Mouse (Mus musculus) CH12.LX (cell line): Measurements from ENCODE around the gene Rhof. TPM values are rescaled to one million over a fixed set of nuclear protein-coding genes. Genes with fewer than 3 reads are reported as not detected.
A peak's percentile ranks its signal among the peaks of the same experiment; 100 is the strongest.

ENCODE experiments used
- DNase-seq: peaks from one replicate; pipeline ENCODE4 v3.0.0-alpha.2; 2013; ENCODE audit errors: extremely low read depth
- H3K27ac ChIP-seq: 2 replicates; pipeline ENCODE4 v1.5.1; 2012; ENCODE audit warnings: low read depth, mild to moderate bottlenecking, control low read depth, moderate library complexity; ENCODE audit not compliant: insufficient read depth
- H3K27me3 ChIP-seq: replicated peaks from 2 replicates; pipeline ENCODE3; 2012; ENCODE audit warnings: inconsistent platforms
- H3K36me3 ChIP-seq, 2 experiments: replicated peaks in 1 of 2; 2 replicates each; pipeline versions ENCODE3 to v1.6.1; 2012; ENCODE audit warnings: inconsistent platforms in 1 of 2, low read length in 1 of 2, mild to moderate bottlenecking in 1 of 2, mixed read lengths in 1 of 2, moderate library complexity in 1 of 2; ENCODE audit not compliant: control insufficient read depth in 1 of 2, insufficient read depth in 1 of 2
- H3K4me1 ChIP-seq, 2 experiments: 2 replicates each; pipeline ENCODE4 v1.6.1; 2012; ENCODE audit warnings: inconsistent platforms in 1 of 2, moderate library complexity in 1 of 2; ENCODE audit not compliant: insufficient read depth in 2 of 2, control insufficient read depth in 1 of 2
- H3K4me2 ChIP-seq: 2 replicates; pipeline ENCODE4 v1.6.1; 2012; ENCODE audit warnings: low read depth, mild to moderate bottlenecking, control low read depth; ENCODE audit not compliant: poor library complexity, insufficient read depth, severe bottlenecking
- H3K4me3 ChIP-seq, 3 experiments: fragments of 150-350 bp in 1 of 3; sonication (generic) in 1 of 3; replicated peaks in 1 of 3; 2 replicates each; pipeline versions ENCODE3 to v1.5.1; 2011 to 2012; ENCODE audit warnings: low read depth in 2 of 3, low read length in 2 of 3, mild to moderate bottlenecking in 2 of 3, moderate library complexity in 2 of 3, control low read depth in 1 of 3, improper control_type of control experiment in 1 of 3, inconsistent platforms in 1 of 3, mixed read lengths in 1 of 3; ENCODE audit not compliant: poor library complexity in 1 of 3
- H3K79me2 ChIP-seq: replicated peaks from 2 replicates; pipeline ENCODE4 v1.6.1; 2012; ENCODE audit warnings: mild to moderate bottlenecking, moderate library complexity; ENCODE audit not compliant: control insufficient read depth, poor library complexity, insufficient read depth, severe bottlenecking; ENCODE audit errors: extremely low read depth
- H3K9ac ChIP-seq: 2 replicates; pipeline ENCODE4 v1.6.1; 2012; ENCODE audit warnings: low read depth, mild to moderate bottlenecking, control low read depth, moderate library complexity; ENCODE audit not compliant: insufficient read depth
- H3K9me3 ChIP-seq: replicated peaks from 2 replicates; pipeline ENCODE3; 2012; ENCODE audit warnings: low read length, inconsistent platforms, mixed read lengths
- CHD1 ChIP-seq: IDR thresholded peaks from 2 replicates; pipeline ENCODE4 v1.6.1; 2012; ENCODE audit warnings: low read depth, low read length, improper control_type of control experiment, inconsistent platforms
- CHD2 ChIP-seq: IDR thresholded peaks from 2 replicates; pipeline ENCODE4 v1.6.1; 2011; ENCODE audit warnings: low read length, improper control_type of control experiment
- CTCF ChIP-seq, 2 experiments: IDR thresholded peaks in 1 of 2; conservative IDR thresholded peaks in 1 of 2; 2 replicates each; pipeline ENCODE4 v1.5.1; 2011 to 2012; ENCODE audit warnings: low read depth in 2 of 2, low read length in 2 of 2, improper control_type of control experiment in 1 of 2, inconsistent platforms in 1 of 2, mild to moderate bottlenecking in 1 of 2, moderate library complexity in 1 of 2
- E2F4 ChIP-seq: IDR thresholded peaks from 2 replicates; pipeline ENCODE4 v1.6.1; 2011; ENCODE audit warnings: low read depth, low read length, improper control_type of control experiment; ENCODE audit not compliant: insufficient replicate concordance
- ELF1 ChIP-seq: IDR thresholded peaks from 2 replicates; pipeline ENCODE4 v1.6.1; 2014; ENCODE audit warnings: low read depth, mild to moderate bottlenecking, inconsistent platforms, low read length, improper control_type of control experiment
- EP300 ChIP-seq: IDR thresholded peaks from 2 replicates; pipeline ENCODE4 v1.6.1; 2011; ENCODE audit warnings: low read length, improper control_type of control experiment
- ETS1 ChIP-seq: conservative IDR thresholded peaks from 2 replicates; pipeline ENCODE4 v1.6.1; 2012; ENCODE audit warnings: low read depth, mild to moderate bottlenecking, inconsistent platforms, low read length, improper control_type of control experiment, moderate library complexity
- GABPA ChIP-seq: IDR thresholded peaks from 2 replicates; pipeline ENCODE4 v1.6.1; 2012; ENCODE audit warnings: low read depth, low read length, improper control_type of control experiment, inconsistent platforms; ENCODE audit not compliant: insufficient replicate concordance
- IRF4 ChIP-seq: IDR thresholded peaks from 2 replicates; pipeline ENCODE4 v1.6.1; 2014; ENCODE audit warnings: low read depth, mild to moderate bottlenecking, inconsistent platforms, low read length, improper control_type of control experiment
- JUN ChIP-seq: IDR thresholded peaks from 2 replicates; pipeline ENCODE4 v1.6.1; 2011; ENCODE audit warnings: low read depth, mild to moderate bottlenecking, low read length, improper control_type of control experiment, moderate library complexity; ENCODE audit not compliant: insufficient read depth
- KAT2A ChIP-seq: IDR thresholded peaks from 2 replicates; pipeline ENCODE4 v1.6.1; 2012; ENCODE audit warnings: low read length, improper control_type of control experiment, inconsistent platforms; ENCODE audit not compliant: insufficient replicate concordance
- MAX ChIP-seq: IDR thresholded peaks from 2 replicates; pipeline ENCODE4 v1.6.1; 2011; ENCODE audit warnings: low read length, improper control_type of control experiment
- MAZ ChIP-seq: IDR thresholded peaks from 2 replicates; pipeline ENCODE4 v1.6.1; 2012; ENCODE audit warnings: low read depth, mild to moderate bottlenecking, inconsistent platforms, low read length, improper control_type of control experiment, moderate library complexity
- MXI1 ChIP-seq: IDR thresholded peaks from 2 replicates; pipeline ENCODE4 v1.6.1; 2011; ENCODE audit warnings: mild to moderate bottlenecking, low read depth, low read length, improper control_type of control experiment
- NELFE ChIP-seq: IDR thresholded peaks from 2 replicates; pipeline ENCODE4 v1.6.1; 2011; ENCODE audit warnings: low read depth, low read length, improper control_type of control experiment
- NRF1 ChIP-seq: IDR thresholded peaks from 2 replicates; pipeline ENCODE4 v1.6.1; 2014; ENCODE audit warnings: low read depth, mild to moderate bottlenecking, inconsistent platforms, low read length, improper control_type of control experiment, moderate library complexity
- PAX5 ChIP-seq: IDR thresholded peaks from 2 replicates; pipeline ENCODE4 v1.6.1; 2012; ENCODE audit warnings: low read length, inconsistent platforms, mixed read lengths
- POLR2A ChIP-seq: IDR thresholded peaks from 2 replicates; pipeline ENCODE4 v1.6.1; 2011; ENCODE audit warnings: low read depth, mild to moderate bottlenecking, improper control_type of control experiment, low read length
- RAD21 ChIP-seq: IDR thresholded peaks from 2 replicates; pipeline ENCODE4 v1.6.1; 2011; ENCODE audit warnings: low read depth, mild to moderate bottlenecking, low read length, improper control_type of control experiment, moderate library complexity
- RCOR1 ChIP-seq: conservative IDR thresholded peaks from 2 replicates; pipeline ENCODE4 v1.6.1; 2012; ENCODE audit warnings: low read depth, mild to moderate bottlenecking, inconsistent platforms, low read length, improper control_type of control experiment
- SIN3A ChIP-seq: IDR thresholded peaks from 2 replicates; pipeline ENCODE4 v1.6.1; 2012; ENCODE audit warnings: low read length, improper control_type of control experiment, inconsistent platforms
- TBP ChIP-seq: conservative IDR thresholded peaks from 2 replicates; pipeline ENCODE4 v1.6.1; 2011; ENCODE audit warnings: low read depth, low read length, improper control_type of control experiment
- TCF12 ChIP-seq: IDR thresholded peaks from 2 replicates; pipeline ENCODE4 v1.6.1; 2014; ENCODE audit warnings: low read depth, mild to moderate bottlenecking, inconsistent platforms, low read length, improper control_type of control experiment
- UBTF ChIP-seq: IDR thresholded peaks from 2 replicates; pipeline ENCODE4 v1.6.1; 2012; ENCODE audit warnings: low read depth, mild to moderate bottlenecking, inconsistent platforms, low read length, improper control_type of control experiment, moderate library complexity
- USF1 ChIP-seq: IDR thresholded peaks from 2 replicates; pipeline ENCODE4 v1.6.1; 2014; ENCODE audit warnings: low read depth, mild to moderate bottlenecking, inconsistent platforms, low read length, improper control_type of control experiment
- USF2 ChIP-seq: conservative IDR thresholded peaks from 2 replicates; pipeline ENCODE4 v1.6.1; 2011; ENCODE audit warnings: low read depth, low read length, improper control_type of control experiment
- ZKSCAN1 ChIP-seq: IDR thresholded peaks from 2 replicates; pipeline ENCODE4 v1.6.1; 2012; ENCODE audit warnings: low read depth, inconsistent platforms, low read length, improper control_type of control experiment, borderline replicate concordance
- ZNF384 ChIP-seq: IDR thresholded peaks from 2 replicates; pipeline ENCODE4 v1.6.1; 2012; ENCODE audit warnings: low read depth, low read length, improper control_type of control experiment, inconsistent platforms
- dilution Hi-C: fragments of 300-500 bp; cut with MboI; formaldehyde crosslinking; loops from 2 replicates; pipeline ENCODE4 v1.14.3; 2020; ENCODE audit warnings: low sequenced_read_pairs; ENCODE audit not compliant: extremely low pct_unique_long_range_greater_than_20kb, extremely low pct_ligation_motif_present
- in situ Hi-C: fragments of 300-500 bp; cut with MboI; formaldehyde crosslinking; loops from 3 replicates; pipeline ENCODE4 v1.14.3; 2019; ENCODE audit warnings: low sequenced_read_pairs, low pct_ligation_motif_present, low pct_unique_long_range_greater_than_20kb, mixed read lengths
- polyA plus RNA-seq: library from polyadenylated mRNA; unstranded; fragments of >175 nt; gene quantifications from 2 replicates; pipeline ENCODE4 v1.2.1, GENCODE M21; 2012; ENCODE audit warnings: low read depth; ENCODE audit not compliant: insufficient read length
- total RNA-seq, 2 experiments: library from RNA; depleted of rRNA; stranded (reverse); fragments of 300-350 nt in 1 of 2; fragments of >200 nt in 1 of 2; gene quantifications; 2 replicates each; pipeline ENCODE4 v1.2.3; 2012 to 2014

Gene Rhof
- total and polyA plus RNA-seq, 3 experiments = 33.6 to 56.9 (median 45.4) TPM

- in situ Hi-C loops = no loop called here
- peaks cover 9 to 55% of the 10 kb centered on the region in 2 experiments for H3K4me1 ChIP-seq
- H3K9me3 ChIP-seq = no peaks in the 10 kb centered on the region
- no peaks in the 10 kb centered on the region for H3K27me3 ChIP-seq
- H3K79me2 ChIP-seq = peaks cover 37% of the 10 kb centered on the region
- peak; percentile 81 for DNase-seq
- H3K9ac ChIP-seq = peak overlapping the region; percentile 8; the same call in 1 of the 2 replicates
- H3K36me3 ChIP-seq = peaks cover 57 to 79% of the 10 kb centered on the region in 2 experiments
- peak overlapping the region; percentile 58 to 72 (median 60) for H3K4me3 ChIP-seq
- peak overlapping the region; percentile 54 for H3K4me2 ChIP-seq
- TF ChIP-seq MAX (no peak), CHD2 (no peak), SIN3A (no peak; the same call in 1 of the 2 replicates), MXI1 (no peak), IRF4 (no peak), ELF1 (no peak), TCF12 (no peak), ETS1 (no peak), USF2 (no peak), USF1 (no peak), JUN (no peak), POLR2A (no peak), RCOR1 (no peak; the same call in 1 of the 2 replicates), GABPA (no peak), PAX5 (no peak), RAD21 (no peak), UBTF (no peak), NRF1 (no peak), ZNF384 (no peak)
- dilution Hi-C loops = no loop called here
- peak overlapping the region; percentile 75 for H3K27ac ChIP-seq
These were observed 18.1 kb upstream of the Rhof start for GRCm38 (mm10) chr5:123150641-123151040.

GRCm38 (mm10) chr5:123149451-123150400, 17.2 kb upstream of the Rhof start:
- Histone ChIP-seq H3K27me3 (no peaks in the 10 kb centered on the region), H3K4me2 (peak overlapping the region; percentile 54), H3K9ac (peak overlapping the region; percentile 8; the same call in 1 of the 2 replicates), H3K4me1 (peaks cover 9 to 64% of the 10 kb centered on the region in 2 experiments), H3K79me2 (peaks cover 46% of the 10 kb centered on the region), H3K9me3 (no peaks in the 10 kb centered on the region), H3K36me3 (peaks cover 57 to 80% of the 10 kb centered on the region in 2 experiments), H3K27ac (peak overlapping the region; percentile 75), H3K4me3 (peak overlapping the region; percentile 58 to 72 (median 60))
- DNase-seq = peak; percentile 84
- in situ Hi-C loops (no loop called here), dilution Hi-C loops (no loop called here)
- TF ChIP-seq USF1 (no peak), PAX5 (no peak), ZKSCAN1 (no peak), ELF1 (no peak), GABPA (no peak), KAT2A (no peak), RAD21 (peak; percentile 70), MAZ (peak; percentile 66), TCF12 (peak; percentile 25; the same call in 1 of the 2 replicates), POLR2A (peak; percentile 45), MXI1 (no peak; the same call in none of the 2 replicates), NELFE (no peak; the same call in 1 of the 2 replicates), CHD2 (peak; percentile 33; the same call in 1 of the 2 replicates), CHD1 (peak; percentile 11; the same call in 1 of the 2 replicates), MAX (no peak), TBP (no peak), CTCF (conservative IDR thresholded peaks at IDR 0.05 in 1 of 2, IDR thresholded peaks at IDR 0.05 in 1 of 2; ENCODE audit: low read depth in 2 of 2, low read length in 2 of 2) (peak; percentile 78 to 90), E2F4 (no peak), SIN3A (no peak; the same call in 1 of the 2 replicates), RCOR1 (no peak), EP300 (no peak), USF2 (no peak)
